Mouse (Mus musculus): ENCODE measurements around the gene Ankrd12. TPM values are rescaled to one million over a fixed set of nuclear protein-coding genes. Genes with fewer than 3 reads are reported as not detected.

Ankrd12 gene
- polyA plus RNA-seq, 1 experiment from 2014 or later: 29.0 TPM

DNA sequence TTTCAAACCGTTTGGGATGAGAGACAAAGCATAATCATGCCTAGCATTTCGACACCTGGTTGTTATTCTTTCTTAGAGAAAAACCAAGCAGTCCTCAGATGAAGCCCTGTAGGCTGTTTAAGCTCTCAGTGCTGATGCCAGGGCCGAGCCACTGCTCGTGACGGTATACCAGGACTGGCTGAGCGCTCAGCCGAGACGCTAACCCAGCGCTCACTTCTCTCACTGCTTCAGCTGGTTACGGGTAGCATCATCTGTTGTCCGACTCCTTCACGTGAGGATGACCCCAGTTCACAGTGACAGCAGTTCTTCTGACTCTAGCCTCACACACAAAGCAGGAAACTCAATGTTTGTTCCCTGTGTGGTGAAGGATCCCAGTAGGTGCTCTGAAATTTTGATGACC lies 136.7 kb downstream of the Ankrd12 start:
- no peak overlapping the region for H3K9ac ChIP-seq (ENCODE audit: low read length)
- no peak overlapping the region for H3K4me3 ChIP-seq (ENCODE audit: low read depth, low read length)
- no peaks in the 10 kb centered on the region; the same call in 1 of the 2 replicates for H3K4me1 ChIP-seq (replicated peaks; ENCODE audit: control insufficient read depth, insufficient read depth, low read length)
- 89% methylated on average over 12 of the region's 12 CpGs for WGBS
- H3K9me3 ChIP-seq (ENCODE audit: control insufficient read depth, low read length): no peaks in the 10 kb centered on the region
- no peak overlapping the region for H3K27ac ChIP-seq (ENCODE audit: low read depth, low read length)
- H3K36me3 ChIP-seq (ENCODE audit: control insufficient read depth, insufficient read depth, low read length): no peaks in the 10 kb centered on the region
- DNase-seq (ENCODE audit: low spot score): no peak
- no peak for ATAC-seq (replicated peaks; ENCODE audit: low FRiP score)
- H3K4me2 ChIP-seq (ENCODE audit: low read depth, low read length, severe bottlenecking): no peak overlapping the region
- no peaks in the 10 kb centered on the region for H3K27me3 ChIP-seq (ENCODE audit: control insufficient read depth, insufficient read depth, low read length)

DNA sequence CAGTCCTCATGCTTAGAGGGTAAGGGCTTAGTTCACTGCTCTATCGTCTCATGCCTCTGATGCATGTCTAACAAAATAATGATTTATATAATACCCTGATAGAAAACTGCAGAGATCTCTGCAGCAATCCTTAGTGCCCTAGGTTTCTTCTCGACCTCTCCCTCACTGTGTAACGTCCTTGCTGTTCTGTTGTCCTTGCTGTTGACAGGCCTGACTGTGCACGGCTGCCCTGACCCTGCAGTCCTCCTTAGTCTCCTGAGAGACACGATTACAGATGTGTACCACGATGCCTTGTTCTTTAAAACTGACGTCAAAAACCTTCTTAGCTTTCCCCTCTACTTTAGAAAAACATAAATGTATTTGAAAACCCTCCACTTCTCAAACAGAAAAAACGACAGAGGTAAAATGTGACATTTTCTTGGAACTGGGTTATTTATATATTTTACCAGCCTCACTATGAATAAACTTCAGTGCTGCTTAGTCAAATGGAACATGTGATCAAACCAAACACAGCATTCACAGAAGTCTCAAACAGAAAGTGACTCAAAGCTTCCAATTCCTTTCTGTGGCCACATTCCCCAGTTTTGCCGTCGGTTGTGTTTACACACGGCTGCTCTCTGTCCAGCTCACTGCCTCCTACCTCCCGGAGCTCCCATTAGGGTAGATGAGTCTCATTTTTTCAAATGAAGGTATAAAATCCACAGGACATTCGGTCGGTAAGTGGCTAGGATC lies 137.3 kb downstream of the Ankrd12 start:
- WGBS: 87% methylated on average over 14 of the region's 14 CpGs
- Histone ChIP-seq H3K4me1 (replicated peaks; ENCODE audit: control insufficient read depth, insufficient read depth, low read length) (no peaks in the 10 kb centered on the region; the same call in 1 of the 2 replicates), H3K4me3 (ENCODE audit: low read depth, low read length) (no peak overlapping the region), H3K9ac (ENCODE audit: low read length) (no peak overlapping the region), H3K27ac (ENCODE audit: low read depth, low read length) (no peak overlapping the region), H3K4me2 (ENCODE audit: low read depth, low read length, severe bottlenecking) (no peak overlapping the region), H3K36me3 (ENCODE audit: control insufficient read depth, insufficient read depth, low read length) (no peaks in the 10 kb centered on the region), H3K9me3 (ENCODE audit: control insufficient read depth, low read length) (no peaks in the 10 kb centered on the region), H3K27me3 (ENCODE audit: control insufficient read depth, insufficient read depth, low read length) (no peaks in the 10 kb centered on the region)
- DNase-seq (ENCODE audit: low spot score) (no peak), ATAC-seq (replicated peaks; ENCODE audit: low FRiP score) (no peak)

DNA sequence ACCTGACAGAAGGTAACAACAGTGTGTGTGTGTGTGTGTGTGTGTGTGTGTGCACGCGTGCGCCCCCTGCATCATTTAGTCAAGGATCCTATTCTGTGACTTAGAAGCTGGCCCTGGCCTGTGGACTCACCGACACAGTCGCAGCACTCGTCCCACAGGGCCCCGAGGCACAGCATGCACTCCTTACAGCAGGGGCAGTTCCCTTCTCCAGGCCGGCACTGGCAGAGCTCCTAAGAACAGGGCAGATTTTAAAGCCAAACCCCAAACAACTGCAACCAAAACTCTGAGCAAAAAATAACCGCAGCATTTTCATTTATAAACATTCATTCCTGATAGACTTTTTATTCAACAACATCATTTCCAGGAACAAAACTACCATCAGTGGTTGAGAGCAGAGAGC lies 139.2 kb downstream of the Ankrd12 start:
- no peaks in the 10 kb centered on the region for H3K4me1 ChIP-seq (replicated peaks; ENCODE audit: control insufficient read depth, insufficient read depth, low read length)
- ATAC-seq (replicated peaks; ENCODE audit: low FRiP score) (no peak), DNase-seq (ENCODE audit: low spot score) (no peak)
- no peaks in the 10 kb centered on the region for H3K9me3 ChIP-seq (ENCODE audit: control insufficient read depth, low read length)
- WGBS: 91% methylated on average over 9 of the region's 9 CpGs
- no peak overlapping the region for H3K4me2 ChIP-seq (ENCODE audit: low read depth, low read length, severe bottlenecking)
- no peaks in the 10 kb centered on the region for H3K36me3 ChIP-seq (ENCODE audit: control insufficient read depth, insufficient read depth, low read length)
- no peaks in the 10 kb centered on the region for H3K27me3 ChIP-seq (ENCODE audit: control insufficient read depth, insufficient read depth, low read length)
- no peak overlapping the region for H3K9ac ChIP-seq (ENCODE audit: low read length)
- no peak overlapping the region for H3K27ac ChIP-seq (ENCODE audit: low read depth, low read length)
- no peak overlapping the region for H3K4me3 ChIP-seq (ENCODE audit: low read depth, low read length)

DNA sequence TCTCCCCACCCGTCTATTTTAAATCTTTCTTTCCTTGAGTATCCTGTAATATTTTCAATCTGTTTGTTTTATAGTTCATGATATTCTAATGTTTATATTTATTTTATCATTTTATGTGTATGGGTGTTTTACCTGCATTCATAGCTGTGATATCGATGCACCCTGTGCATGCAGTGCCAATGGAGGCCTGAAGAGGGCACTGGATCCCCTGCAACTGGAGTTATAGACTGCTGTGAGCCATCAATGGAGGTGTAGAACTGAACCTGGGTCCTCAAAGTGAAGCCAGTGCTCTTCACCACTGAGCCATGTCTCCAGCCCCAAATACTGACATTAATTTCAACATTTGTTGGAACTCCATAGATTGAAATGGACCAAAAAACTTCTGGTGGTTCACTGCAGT lies 143.1 kb downstream of the Ankrd12 start:
- H3K27me3 ChIP-seq (ENCODE audit: control insufficient read depth, insufficient read depth, low read length): no peaks in the 10 kb centered on the region
- no peak overlapping the region for H3K4me2 ChIP-seq (ENCODE audit: low read depth, low read length, severe bottlenecking)
- H3K4me3 ChIP-seq (ENCODE audit: low read depth, low read length): no peak overlapping the region
- no peak for ATAC-seq (replicated peaks; ENCODE audit: low FRiP score)
- no peaks in the 10 kb centered on the region for H3K9me3 ChIP-seq (ENCODE audit: control insufficient read depth, low read length)
- H3K9ac ChIP-seq (ENCODE audit: low read length): no peak overlapping the region
- 90% methylated on average over 2 of the region's 2 CpGs for WGBS
- H3K27ac ChIP-seq (ENCODE audit: low read depth, low read length): no peak overlapping the region
- H3K4me1 ChIP-seq (replicated peaks; ENCODE audit: control insufficient read depth, insufficient read depth, low read length): no peaks in the 10 kb centered on the region; the same call in 1 of the 2 replicates
- H3K36me3 ChIP-seq (ENCODE audit: control insufficient read depth, insufficient read depth, low read length): no peaks in the 10 kb centered on the region; the same call in 1 of the 2 replicates
- DNase-seq (ENCODE audit: low spot score): no peak

DNA sequence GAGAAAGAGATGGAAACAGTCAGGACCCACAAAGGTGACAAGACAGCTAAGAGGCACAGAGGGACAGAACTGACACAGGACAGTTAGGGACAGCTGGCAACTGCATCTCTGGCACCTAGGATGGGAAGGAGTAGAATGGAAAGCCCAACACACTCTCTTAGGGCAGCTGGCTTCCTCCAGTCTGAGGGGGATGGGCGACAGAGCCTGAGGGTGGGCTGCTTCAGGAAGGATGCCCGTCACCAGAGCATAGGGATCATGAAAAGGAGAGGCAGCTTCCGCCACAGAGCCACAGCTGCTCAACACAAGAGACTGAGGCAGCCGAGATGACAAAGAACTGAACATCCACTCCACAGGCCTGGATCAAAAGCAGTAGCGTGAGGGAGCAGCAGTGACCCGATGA lies 145.4 kb downstream of the Ankrd12 start:
- no peak overlapping the region for H3K4me3 ChIP-seq (ENCODE audit: low read depth, low read length)
- no peak for DNase-seq (ENCODE audit: low spot score)
- no peaks in the 10 kb centered on the region; the same call in 1 of the 2 replicates for H3K36me3 ChIP-seq (ENCODE audit: control insufficient read depth, insufficient read depth, low read length)
- no peak overlapping the region for H3K27ac ChIP-seq (ENCODE audit: low read depth, low read length)
- no peaks in the 10 kb centered on the region for H3K9me3 ChIP-seq (ENCODE audit: control insufficient read depth, low read length)
- no peaks in the 10 kb centered on the region for H3K27me3 ChIP-seq (ENCODE audit: control insufficient read depth, insufficient read depth, low read length)
- WGBS: 53% methylated on average over 6 of the region's 6 CpGs
- H3K9ac ChIP-seq (ENCODE audit: low read length): no peak overlapping the region
- H3K4me1 ChIP-seq (replicated peaks; ENCODE audit: control insufficient read depth, insufficient read depth, low read length): no peaks in the 10 kb centered on the region; the same call in 1 of the 2 replicates
- 0 out of 2 replicates have a peak, but pooled peaks have one; percentile 36 for ATAC-seq (replicated peaks; ENCODE audit: low FRiP score)
- H3K4me2 ChIP-seq (ENCODE audit: low read depth, low read length, severe bottlenecking): no peak overlapping the region

DNA sequence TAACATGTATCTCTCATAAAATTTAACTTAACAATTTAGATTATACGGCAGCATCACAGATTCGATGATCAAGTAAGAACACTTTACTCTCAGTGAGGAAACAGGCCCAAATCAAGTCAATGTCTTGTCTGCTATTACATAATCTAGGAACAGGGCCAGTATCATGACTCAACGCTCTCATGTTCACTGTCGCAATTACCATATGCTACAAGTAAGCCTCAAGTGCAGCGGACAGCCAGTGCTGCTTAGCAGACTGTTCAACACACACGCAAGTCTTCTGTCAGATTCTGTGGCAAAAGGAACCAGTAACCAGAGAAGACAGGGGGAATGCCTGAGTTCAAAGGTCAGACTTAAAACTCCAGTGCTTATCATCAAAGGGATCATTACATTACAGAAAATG lies 145.9 kb downstream of the Ankrd12 start:
- H3K27me3 ChIP-seq (ENCODE audit: control insufficient read depth, insufficient read depth, low read length): no peaks in the 10 kb centered on the region
- no peaks in the 10 kb centered on the region; the same call in 1 of the 2 replicates for H3K4me1 ChIP-seq (replicated peaks; ENCODE audit: control insufficient read depth, insufficient read depth, low read length)
- no peaks in the 10 kb centered on the region for H3K9me3 ChIP-seq (ENCODE audit: control insufficient read depth, low read length)
- 86% methylated on average over 6 of the region's 6 CpGs for WGBS
- no peaks in the 10 kb centered on the region; the same call in 1 of the 2 replicates for H3K36me3 ChIP-seq (ENCODE audit: control insufficient read depth, insufficient read depth, low read length)
- H3K4me2 ChIP-seq (ENCODE audit: low read depth, low read length, severe bottlenecking): no peak overlapping the region
- no peak overlapping the region for H3K27ac ChIP-seq (ENCODE audit: low read depth, low read length)
- no peak for DNase-seq (ENCODE audit: low spot score)
- no peak overlapping the region for H3K4me3 ChIP-seq (ENCODE audit: low read depth, low read length)
- no peak overlapping the region for H3K9ac ChIP-seq (ENCODE audit: low read length)
- ATAC-seq (replicated peaks; ENCODE audit: low FRiP score): no peak

DNA sequence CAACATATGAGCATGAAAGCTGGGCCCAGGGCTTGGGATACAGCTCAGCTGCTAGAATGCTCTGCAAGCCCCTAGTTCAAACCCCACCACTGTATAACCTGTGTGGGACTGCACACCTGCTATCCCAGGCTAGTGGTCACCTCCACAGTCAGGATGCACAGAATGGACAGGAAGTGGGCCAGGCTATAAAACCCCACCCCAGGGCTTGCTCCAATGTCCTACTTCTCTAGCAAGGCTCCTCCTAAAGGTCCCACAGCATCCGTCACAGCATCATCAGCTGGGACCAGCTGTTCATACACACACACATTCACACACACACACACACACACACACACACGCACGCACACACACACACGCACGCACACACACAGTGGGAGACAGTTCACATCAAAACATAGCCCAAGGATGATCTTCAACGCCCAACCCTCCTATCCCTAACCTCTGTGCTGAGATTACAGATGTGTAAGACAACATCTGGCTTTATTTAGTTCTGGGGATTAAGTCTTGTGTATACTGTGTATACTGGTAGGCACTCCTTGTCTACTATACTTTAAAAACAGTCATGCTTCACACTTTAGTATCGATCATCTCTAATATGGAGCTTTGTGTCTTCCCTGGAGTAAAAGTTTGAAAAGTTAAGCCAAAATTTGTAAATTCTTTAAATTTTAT lies 146.6 kb downstream of the Ankrd12 start:
- no peaks in the 10 kb centered on the region for H3K27me3 ChIP-seq (ENCODE audit: control insufficient read depth, insufficient read depth, low read length)
- ATAC-seq (replicated peaks; ENCODE audit: low FRiP score): no peak
- H3K9me3 ChIP-seq (ENCODE audit: control insufficient read depth, low read length): no peaks in the 10 kb centered on the region
- H3K4me2 ChIP-seq (ENCODE audit: low read depth, low read length, severe bottlenecking): no peak overlapping the region
- WGBS: 87% methylated on average over 7 of the region's 7 CpGs
- no peaks in the 10 kb centered on the region; the same call in 1 of the 2 replicates for H3K36me3 ChIP-seq (ENCODE audit: control insufficient read depth, insufficient read depth, low read length)
- no peak overlapping the region for H3K27ac ChIP-seq (ENCODE audit: low read depth, low read length)
- H3K4me1 ChIP-seq (replicated peaks; ENCODE audit: control insufficient read depth, insufficient read depth, low read length): no peaks in the 10 kb centered on the region; the same call in 1 of the 2 replicates
- no peak for DNase-seq (ENCODE audit: low spot score)
- no peak overlapping the region for H3K4me3 ChIP-seq (ENCODE audit: low read depth, low read length)
- H3K9ac ChIP-seq (ENCODE audit: low read length): no peak overlapping the region

DNA sequence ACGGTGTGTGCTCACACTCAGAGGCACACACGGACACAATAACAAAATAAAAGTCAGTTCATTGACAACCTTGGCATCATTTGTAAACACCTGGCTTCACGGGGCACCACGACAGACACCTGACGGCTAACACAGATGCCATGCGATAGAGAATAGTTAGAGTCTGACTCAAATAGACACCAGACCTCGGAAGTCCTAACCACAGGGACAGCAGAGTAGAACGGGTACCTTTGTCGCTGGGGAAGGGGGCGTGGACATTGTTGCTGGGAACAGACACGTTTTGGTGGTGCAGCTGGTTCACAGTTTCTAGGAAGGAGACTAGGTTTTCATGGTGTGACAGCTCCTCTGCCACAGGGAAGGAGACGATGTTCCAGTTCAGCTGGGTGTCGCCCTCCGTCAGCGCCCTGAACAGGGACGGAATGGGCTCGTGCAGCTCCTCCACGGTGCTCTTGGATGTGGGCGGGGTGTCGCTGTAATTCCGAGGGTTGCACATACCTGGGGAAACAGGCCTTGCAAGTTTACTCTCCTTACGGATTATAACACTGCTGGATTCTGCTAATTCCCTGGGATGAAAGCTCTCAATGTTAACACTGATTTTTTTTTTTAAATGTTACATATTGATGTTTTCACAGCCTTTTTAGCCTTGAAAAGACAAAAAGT lies 147.4 kb downstream of the Ankrd12 start:
- no peak overlapping the region for H3K4me3 ChIP-seq (ENCODE audit: low read depth, low read length)
- WGBS: 91% methylated on average over 22 of the region's 22 CpGs
- no peaks in the 10 kb centered on the region; the same call in 1 of the 2 replicates for H3K36me3 ChIP-seq (ENCODE audit: control insufficient read depth, insufficient read depth, low read length)
- no peaks in the 10 kb centered on the region for H3K9me3 ChIP-seq (ENCODE audit: control insufficient read depth, low read length)
- no peak overlapping the region for H3K27ac ChIP-seq (ENCODE audit: low read depth, low read length)
- DNase-seq (ENCODE audit: low spot score) (no peak), ATAC-seq (replicated peaks; ENCODE audit: low FRiP score) (no peak)
- H3K4me1 ChIP-seq (replicated peaks; ENCODE audit: control insufficient read depth, insufficient read depth, low read length): no peaks in the 10 kb centered on the region; the same call in 1 of the 2 replicates
- no peaks in the 10 kb centered on the region for H3K27me3 ChIP-seq (ENCODE audit: control insufficient read depth, insufficient read depth, low read length)
- no peak overlapping the region for H3K9ac ChIP-seq (ENCODE audit: low read length)
- no peak overlapping the region for H3K4me2 ChIP-seq (ENCODE audit: low read depth, low read length, severe bottlenecking)

Measured in forebrain, embryonic 11.5 days (tissue).